Mouse (Mus musculus) thymus, adult 2 months (tissue): ENCODE data around the gene Abhd5.

Experiments
- CTCF ChIP-seq: fragments of 200-500 bp; IDR thresholded peaks from 2 replicates; pipeline ENCODE4 v1.5.1; 2012; ENCODE audit warnings: mild to moderate bottlenecking, control low read depth, low read length, moderate library complexity, borderline replicate concordance; ENCODE audit not compliant: control insufficient read depth, poor library complexity, insufficient read depth; ENCODE audit errors: extremely low read depth
- POLR2A ChIP-seq: fragments of 200-500 bp; IDR thresholded peaks from 2 replicates; pipeline ENCODE4 v1.6.1; 2012; ENCODE audit warnings: mild to moderate bottlenecking, low read length, control low read depth, moderate library complexity; ENCODE audit not compliant: control insufficient read depth, poor library complexity, insufficient read depth; ENCODE audit errors: extremely low read depth

DNA sequence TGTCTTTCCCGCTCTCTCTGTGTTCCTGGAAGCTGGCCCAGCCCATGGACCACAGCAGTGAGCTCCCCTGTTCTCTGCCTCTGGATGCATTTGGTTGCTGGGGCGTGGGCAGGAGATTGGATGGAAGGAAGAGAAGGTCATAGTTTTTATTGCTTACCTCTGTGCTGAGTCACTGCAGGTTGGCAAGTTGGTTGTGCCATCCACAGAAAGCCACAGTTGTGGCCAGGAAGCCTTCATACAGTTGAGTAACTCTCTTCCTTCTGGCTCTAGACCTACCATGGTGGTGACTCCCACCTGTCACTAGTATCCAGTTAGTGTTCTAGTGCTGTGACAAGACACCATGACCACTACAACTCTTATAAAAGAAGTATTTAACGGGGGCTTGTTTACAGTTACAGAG, 46.1 kb upstream of the Abhd5 start:
- TF ChIP-seq CTCF: no peak
- TF ChIP-seq POLR2A: no peak
